In the genomic region with DNA sequence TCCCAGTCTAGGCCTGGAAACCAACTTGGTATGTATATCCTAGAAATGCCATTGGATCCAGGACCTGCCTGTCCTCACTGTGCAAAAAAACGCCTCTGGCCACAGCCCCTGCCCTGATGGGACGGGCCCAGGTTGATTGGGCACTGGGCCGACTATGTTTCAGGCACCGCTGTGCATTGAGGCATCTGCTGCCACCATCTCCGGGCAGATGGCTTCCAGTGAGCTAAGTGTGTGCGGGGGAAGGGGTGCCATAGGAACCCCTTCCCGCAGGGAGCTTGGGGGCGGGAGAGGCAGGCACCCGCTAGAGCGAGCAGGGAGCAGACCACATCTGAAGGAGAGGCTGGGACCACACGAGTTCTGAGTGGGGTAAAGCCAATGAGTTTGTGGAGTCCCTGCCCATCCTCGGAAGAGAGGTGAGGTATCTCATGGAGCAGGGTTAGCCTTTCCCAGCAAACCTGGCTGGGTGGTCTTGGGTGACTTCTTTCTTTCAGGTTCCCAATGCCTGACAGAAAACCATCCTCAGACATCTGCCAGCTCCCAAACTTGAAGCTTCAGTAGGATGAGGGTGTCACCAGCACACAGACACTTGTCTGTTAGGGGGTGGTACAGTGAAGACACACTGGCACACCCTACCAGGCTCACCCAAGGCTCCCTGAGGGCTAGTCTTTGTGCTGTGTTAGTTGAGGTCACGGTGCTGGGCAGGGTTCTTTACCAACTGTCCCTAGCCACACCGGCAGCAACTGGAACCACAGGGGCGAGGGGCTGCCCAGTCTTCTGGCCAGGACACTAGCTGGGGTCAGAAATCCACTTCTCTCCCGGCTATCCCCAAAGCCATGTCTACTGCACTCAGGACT, we compare ENCODE assay signal across 9 mouse cellular contexts. TPM values are rescaled to one million over a fixed set of nuclear protein-coding genes. Genes with fewer than 3 reads are reported as not detected.
DNase-seq lines count a peak whose midpoint lies in the region; ATAC-seq and TF ChIP-seq lines count a peak whose summit lies in the region.
"Had no signal": no experiment of that assay in that cellular context is flagged by ENCODE, and none has a peak within 500 bp of the region (broad histone marks: within the 10 kb centered on the region; RNA-seq: fewer than 3 reads in every experiment).

No protein-coding gene starts in this region.

- H3K9ac ChIP-seq in neural tube, embryonic 11.5 days (ENCODE audit: low read length): no peak overlapping the region
- peak overlapping the region; percentile 45; the same call in 1 of the 2 replicates for H3K9ac ChIP-seq in stomach, postnatal 0 days (ENCODE audit: low read length)
- H3K9ac ChIP-seq: liver, embryonic 14.5 days had no signal

- 0 out of 2 replicates have a peak, but pooled peaks cover 3% of the 10 kb centered on the region for H3K27me3 ChIP-seq in neural tube, embryonic 11.5 days (ENCODE audit: control insufficient read depth, insufficient read depth, low read length)
- no peaks in the 10 kb centered on the region for H3K27me3 ChIP-seq in stomach, postnatal 0 days (ENCODE audit: control insufficient read depth, insufficient read depth, low read length)

- H3K9me3 ChIP-seq in neural tube, embryonic 11.5 days (ENCODE audit: control insufficient read depth, low read length): no peaks in the 10 kb centered on the region
- no peaks in the 10 kb centered on the region for H3K9me3 ChIP-seq in stomach, postnatal 0 days (ENCODE audit: control insufficient read depth, low read length)

- no peaks in the 10 kb centered on the region for H3K36me3 ChIP-seq in neural tube, embryonic 11.5 days (ENCODE audit: control insufficient read depth, insufficient read depth, low read length)
- H3K36me3 ChIP-seq in stomach, postnatal 0 days (ENCODE audit: control insufficient read depth, insufficient read depth, low read length): no peaks in the 10 kb centered on the region

- 71% methylated on average over 16 of the region's 16 CpGs for WGBS in neural tube, embryonic 11.5 days
- WGBS in stomach, postnatal 0 days: 79% methylated on average over 16 of the region's 16 CpGs

- H3K4me1 ChIP-seq in neural tube, embryonic 11.5 days (ENCODE audit: control insufficient read depth, insufficient read depth, low read length): 0 out of 2 replicates have a peak, but pooled peaks cover 9% of the 10 kb centered on the region
- no peaks in the 10 kb centered on the region for H3K4me1 ChIP-seq in stomach, postnatal 0 days (replicated peaks; ENCODE audit: control insufficient read depth, insufficient read depth)

- no peak for TF ChIP-seq CTCF in stomach, postnatal 0 days (IDR thresholded peaks at IDR 0.05; ENCODE audit: low read depth)

- H3K4me2 ChIP-seq in neural tube, embryonic 11.5 days (ENCODE audit: low read depth): no peak overlapping the region
- no peak overlapping the region for H3K4me2 ChIP-seq in stomach, postnatal 0 days (replicated peaks; ENCODE audit: low read depth)

- ATAC-seq in neural tube, embryonic 11.5 days (ENCODE audit: insufficient read depth, low FRiP score, low TSS enrichment): no peak
- ATAC-seq in stomach, postnatal 0 days (ENCODE audit: low FRiP score, low TSS enrichment): no peak

- TF ChIP-seq EP300 in stomach, postnatal 0 days (optimal IDR thresholded peaks at IDR 0.05): no peak

- H3K4me3 ChIP-seq in neural tube, embryonic 11.5 days (ENCODE audit: low read depth, low read length): no peak overlapping the region
- H3K4me3 ChIP-seq in stomach, postnatal 0 days (ENCODE audit: low read depth, low read length): no peak overlapping the region

- intact Hi-C loops in left cerebral cortex, postnatal 25 days (cut with DNase I): loop anchor here (1.0 to 5.0 kb wide), 3 partner anchors 31 to 391 kb away; partner anchors contain the start of gene Nptx1

- H3K27ac ChIP-seq in neural tube, embryonic 11.5 days (ENCODE audit: low read depth, low read length): peak overlapping the region; percentile 67; the same call in 1 of the 2 replicates
- H3K27ac ChIP-seq in stomach, postnatal 0 days (replicated peaks): no peak overlapping the region
- H3K27ac ChIP-seq: liver, embryonic 14.5 days had no signal

- DNase-seq in neural tube, embryonic 11.5 days (ENCODE audit: low spot score): no peak
- DNase-seq in neural tube, embryonic 10.5 days (ENCODE audit: extremely low spot score, low spot score): no peak
- peak; percentile 54 to 58 for DNase-seq in frontal cortex, postnatal 14 days (ENCODE audit: low spot score in 2 of 2)
- peak; percentile 72 to 92 for DNase-seq in left cerebral cortex, postnatal 25 days (ENCODE audit: low spot score in 2 of 2)
- DNase-seq in stomach, postnatal 0 days (ENCODE audit: low spot score): no peak
- DNase-seq in thymus, postnatal 4 days: no peak
- DNase-seq in lung, postnatal 14 days: no peak
- DNase-seq in testis, postnatal 10 days (ENCODE audit: low spot score): no peak

RNA-seq across cellular contexts. Expression of gene Endov, which starts 24.9 kb away (rescaled TPM):
- 13.9 and 18.1 TPM in 2 replicates for polyA plus RNA-seq in neural tube, embryonic 11.5 days (2014; fragmentation: Nextera tagmentation; extraction: Ambion mirVana)
- total RNA-seq in left cerebral cortex, postnatal 25 days (2021): 10 to 100 TPM; 21.9 to 31.1 TPM
- 9.2 and 12.8 TPM in 2 replicates for polyA plus RNA-seq in stomach, postnatal 0 days (2015; fragmentation: Nextera tagmentation; extraction: Ambion mirVana)

RNA-seq across cellular contexts. Expression of gene Nptx1, which starts 31.5 kb away (rescaled TPM):
- polyA plus RNA-seq in neural tube, embryonic 11.5 days (2014; fragmentation: Nextera tagmentation; extraction: Ambion mirVana): 8.3 and 9.2 TPM in 2 replicates
- 100 to 1,000 TPM; 182 to 222 TPM for total RNA-seq in left cerebral cortex, postnatal 25 days (2021)
- polyA plus RNA-seq in stomach, postnatal 0 days (2015; fragmentation: Nextera tagmentation; extraction: Ambion mirVana): 0.13 and 0.16 TPM in 2 replicates
- polyA plus RNA-seq: liver, embryonic 14.5 days had no signal

Comparison
In these comparisons a context has a peak if more than half of its experiments do, and no peak if none do; other contexts are left out.
1. DNase-seq: peak in frontal cortex, postnatal 14 days (2 of 2) and left cerebral cortex, postnatal 25 days (2 of 2); none in neural tube, embryonic 11.5 days (single experiment), neural tube, embryonic 10.5 days (single experiment), stomach, postnatal 0 days (single experiment), thymus, postnatal 4 days (single experiment), lung, postnatal 14 days (single experiment) and testis, postnatal 10 days (single experiment).